Comparison of ENCODE assay signal across 7 mouse cellular contexts in genomic region chr8:124862321-124863162, GRCm38 (mm10). TPM values are rescaled to one million over a fixed set of nuclear protein-coding genes. Genes with fewer than 3 reads are reported as not detected.
DNase-seq lines count a peak whose midpoint lies in the region; ATAC-seq lines count a peak whose summit lies in the region.

Gnpat (plus strand) TSS chr8:124863033.
2810004N23Rik (minus strand) TSS chr8:124863120.

- peak within 1 kb of the TSS; percentile 77 for H3K4me2 ChIP-seq in intestine, embryonic 15.5 days (replicated peaks)

- peaks cover 23% of the 10 kb centered on the region for H3K36me3 ChIP-seq in intestine, embryonic 15.5 days
- peaks cover 55% of the 10 kb centered on the region for H3K36me3 ChIP-seq in midbrain, embryonic 10.5 days

- H3K9me3 ChIP-seq in intestine, embryonic 15.5 days, result no peaks in the 10 kb centered on the region
- H3K9me3 ChIP-seq in midbrain, embryonic 10.5 days (replicated peaks), result no peaks in the 10 kb centered on the region

- DNase-seq in adrenal gland, adult 18-20 months (ENCODE audit: low spot score in 2 of 2), result peak; percentile 96 to 97
- peak; percentile 96 for DNase-seq in embryo, embryonic 11 days
- peak; percentile 91 to 94 for DNase-seq in gastrocnemius, postnatal 36 days
- DNase-seq in left cerebral cortex, postnatal 25 days (ENCODE audit: low spot score in 2 of 2), result peak; percentile 92 to 93
- DNase-seq in midbrain, embryonic 10.5 days (ENCODE audit: low spot score), result peak; percentile 96
- peak; percentile 95 for DNase-seq in right cerebral cortex, postnatal 4 days

- 2% methylated on average over 55 of the region's 55 CpGs for WGBS in intestine, embryonic 15.5 days
- WGBS in midbrain, embryonic 10.5 days, result 2% methylated on average over 55 of the region's 55 CpGs

- H3K9ac ChIP-seq in intestine, embryonic 15.5 days, result peak within 1 kb of the TSS; percentile 96

- H3K27ac ChIP-seq in intestine, embryonic 15.5 days, result peak within 1 kb of the TSS; percentile 93
- peak within 1 kb of the TSS; percentile 98 for H3K27ac ChIP-seq in midbrain, embryonic 10.5 days (replicated peaks)

- no peaks in the 10 kb centered on the region for H3K27me3 ChIP-seq in intestine, embryonic 15.5 days (replicated peaks)
- no peaks in the 10 kb centered on the region for H3K27me3 ChIP-seq in midbrain, embryonic 10.5 days (ENCODE audit: low read depth, poor library complexity, severe bottlenecking)

- intact Hi-C loops in gastrocnemius, postnatal 36 days (cut with DNase I), result no loop called here
- intact Hi-C loops in left cerebral cortex, postnatal 25 days (cut with DNase I), result no loop called here

- peak within 1 kb of the TSS; percentile 81 for H3K4me3 ChIP-seq in intestine, embryonic 15.5 days (replicated peaks)
- H3K4me3 ChIP-seq in midbrain, embryonic 10.5 days, result peak within 1 kb of the TSS; percentile 93

- ATAC-seq in intestine, embryonic 15.5 days, result peak; percentile 98

- H3K4me1 ChIP-seq in intestine, embryonic 15.5 days (replicated peaks), result peaks cover 4% of the 10 kb centered on the region; the same call in 1 of the 2 replicates
- peaks cover 27% of the 10 kb centered on the region for H3K4me1 ChIP-seq in midbrain, embryonic 10.5 days

RNA-seq across cellular contexts. Expression of gene Gnpat, which starts in this region (rescaled TPM):
- 100 to 1,000 TPM in 1 of 2 experiments, 10 to 100 TPM in 1; 94.9 to 110 TPM for total RNA-seq in adrenal gland, adult 18-20 months (2021)
- total RNA-seq in gastrocnemius, postnatal 36 days (2021), result 100 to 1,000 TPM; 146 to 148 TPM
- 82.6 and 83.9 TPM in 2 replicates for polyA plus RNA-seq in intestine, embryonic 15.5 days (2015; fragmentation: Nextera tagmentation; extraction: Ambion mirVana)
- total RNA-seq in left cerebral cortex, postnatal 25 days (2021), result 10 to 100 TPM; 49.6 to 55.2 TPM
- 149 and 156 TPM in 2 replicates for polyA plus RNA-seq in midbrain, embryonic 10.5 days (2016; fragmentation: Nextera tagmentation; extraction: Ambion mirVana)

RNA-seq across cellular contexts. Expression of gene 2810004N23Rik, which starts in this region (rescaled TPM):
- 10 to 100 TPM; 22.8 to 28.4 TPM for total RNA-seq in adrenal gland, adult 18-20 months (2021)
- total RNA-seq in gastrocnemius, postnatal 36 days (2021), result 10 to 100 TPM; 25.5 to 27.5 TPM
- polyA plus RNA-seq in intestine, embryonic 15.5 days (2015; fragmentation: Nextera tagmentation; extraction: Ambion mirVana), result 44.8 and 48.6 TPM in 2 replicates
- 10 to 100 TPM; 20.3 to 21.6 TPM for total RNA-seq in left cerebral cortex, postnatal 25 days (2021)
- 61.7 and 72.1 TPM in 2 replicates for polyA plus RNA-seq in midbrain, embryonic 10.5 days (2016; fragmentation: Nextera tagmentation; extraction: Ambion mirVana)

Comparison
In these comparisons a context has a peak if more than half of its experiments do, and no peak if none do; other contexts are left out.
1. Peak in every context shown above with its lines: DNase-seq, ATAC-seq, H3K4me3 ChIP-seq and H3K27ac ChIP-seq.